Mouse (Mus musculus): Measurements from ENCODE around the gene Apod.

Gene Apod

GRCm38 (mm10) chr16:31280176-31280575 lies 34.4 kb downstream of the Apod start:
- no peak for DNase-seq

- no peak for DNase-seq
These were observed 36.0 kb downstream of the Apod start for GRCm38 (mm10) chr16:31278581-31278980.

GRCm38 (mm10) chr16:31278081-31278480 lies 36.5 kb downstream of the Apod start:
- no peak for DNase-seq

GRCm38 (mm10) chr16:31276962-31277361 lies 37.6 kb downstream of the Apod start:
- peak in 1 of 2 experiments; percentile 47 for DNase-seq

GRCm38 (mm10) chr16:31276539-31276938 lies 38.1 kb downstream of the Apod start:
- DNase-seq: peak; percentile 74 to 82

- DNase-seq: peak; percentile 96 to 98
These were observed 39.7 kb downstream of the Apod start, which contains the start of gene Ppp1r2 for GRCm38 (mm10) chr16:31274674-31275460. Gene Ppp1r2, minus strand, starts transcription at chr16:31275277.

GRCm38 (mm10) chr16:31274084-31274483 lies 40.5 kb downstream of the Apod start:
- no peak for DNase-seq

GRCm38 (mm10) chr16:31266692-31267091 lies 47.9 kb downstream of the Apod start:
- no peak for DNase-seq

- no peak for DNase-seq
These were observed 58.5 kb downstream of the Apod start for GRCm38 (mm10) chr16:31256151-31256550.

GRCm38 (mm10) chr16:31255685-31256084 lies 58.9 kb downstream of the Apod start:
- no peak for DNase-seq

GRCm38 (mm10) chr16:31249401-31249800 lies 65.2 kb downstream of the Apod start:
- DNase-seq: no peak

GRCm38 (mm10) chr16:31248717-31249116 lies 65.9 kb downstream of the Apod start:
- no peak for DNase-seq

GRCm38 (mm10) chr16:31247442-31247841 lies 67.2 kb downstream of the Apod start:
- DNase-seq: no peak

All from kidney, postnatal 4 days (tissue).